Mouse (Mus musculus): ENCODE data around the gene Eme1.
"Not testable (repeated sequence)": the region's sequence is repeated elsewhere in the genome, so short reads cannot be mapped to it uniquely, and the experiment has no call there.

Gene Eme1

GRCm38 (mm10) chr11:94653663-94654436, at the start of gene Eme1, which contains the start of gene Mrpl27:
Gene Eme1, minus strand, starts transcription at chr11:94653964.
Gene Mrpl27, plus strand, starts transcription at chr11:94653767.
- peak; percentile 89 for DNase-seq

- no peak for DNase-seq
These were observed 48.4 kb upstream of the Eme1 start for GRCm38 (mm10) chr11:94702216-94702610.

GRCm38 (mm10) chr11:94701401-94702215, 47.8 kb upstream of the Eme1 start:
- no peak for DNase-seq

- no peak for DNase-seq
These were observed 45.6 kb upstream of the Eme1 start for GRCm38 (mm10) chr11:94699399-94699798.

- DNase-seq = peak; percentile 73
These were observed 44.1 kb upstream of the Eme1 start for GRCm38 (mm10) chr11:94697703-94698464.

GRCm38 (mm10) chr11:94697140-94697539, 43.4 kb upstream of the Eme1 start:
- peak; percentile 49 for DNase-seq

- DNase-seq = peak; percentile 21
These were observed 41.7 kb upstream of the Eme1 start for GRCm38 (mm10) chr11:94695508-94695907.

GRCm38 (mm10) chr11:94692502-94692901, 38.7 kb upstream of the Eme1 start:
- DNase-seq = not testable (repeated sequence)

- no peak for DNase-seq
These were observed 33.4 kb upstream of the Eme1 start for GRCm38 (mm10) chr11:94687178-94687577.

- no peak for DNase-seq
These were observed 28.7 kb upstream of the Eme1 start for GRCm38 (mm10) chr11:94682427-94682826.

- no peak for DNase-seq
These were observed 27.9 kb upstream of the Eme1 start for GRCm38 (mm10) chr11:94681640-94682039.

GRCm38 (mm10) chr11:94680639-94681038, 26.9 kb upstream of the Eme1 start:
- no peak for DNase-seq

- no peak for DNase-seq
These were observed 23.9 kb upstream of the Eme1 start for GRCm38 (mm10) chr11:94677607-94678145.

- peak; percentile 96 for DNase-seq
These were observed 23.2 kb upstream of the Eme1 start, which contains the start of gene Xylt2 for GRCm38 (mm10) chr11:94676754-94677606. Gene Xylt2, minus strand, starts transcription at chr11:94677515.

- no peak for DNase-seq
These were observed 22.5 kb upstream of the Eme1 start for GRCm38 (mm10) chr11:94676308-94676707.

- DNase-seq = no peak
These were observed 21.7 kb upstream of the Eme1 start for GRCm38 (mm10) chr11:94675446-94675845.

GRCm38 (mm10) chr11:94674984-94675383, 21.2 kb upstream of the Eme1 start:
- no peak for DNase-seq

GRCm38 (mm10) chr11:94665281-94665680, 11.5 kb upstream of the Eme1 start:
- DNase-seq = no peak

- DNase-seq = no peak
These were observed 7.6 kb upstream of the Eme1 start for GRCm38 (mm10) chr11:94661344-94661743.

- DNase-seq = no peak
These were observed 791 bp downstream of the Eme1 start for GRCm38 (mm10) chr11:94652973-94653372.

GRCm38 (mm10) chr11:94651241-94651640, 2.5 kb downstream of the Eme1 start:
- DNase-seq = not testable (repeated sequence)

- no peak for DNase-seq
These were observed 7.3 kb downstream of the Eme1 start for GRCm38 (mm10) chr11:94646457-94646856.

Data from thymus, postnatal 25 days (tissue).